Mouse (Mus musculus) retina, adult 2 months (tissue): Measurements from ENCODE around the gene Olfr1424.
"Not testable (repeated sequence)": the region's sequence is repeated elsewhere in the genome, so short reads cannot be mapped to it uniquely, and the experiment has no call there.

Source experiments
- DNase-seq: peaks from one replicate; pipeline ENCODE4 v3.0.0-alpha.2; 2012; ENCODE audit warnings: low read depth, low spot score

The Olfr1424 gene

GRCm38 (mm10) chr19:12062582-12062981, at the start of gene Olfr1424:
Gene Olfr1424 (minus strand): TSS chr19:12062682.
- not testable (repeated sequence) for DNase-seq

GRCm38 (mm10) chr19:12104541-12104940, 42.1 kb upstream of the Olfr1424 start:
- DNase-seq: no peak

- no peak for DNase-seq
Observed at GRCm38 (mm10) chr19:12103234-12103633, 40.8 kb upstream of the Olfr1424 start, which contains the start of gene Olfr1427. Gene Olfr1427 (minus strand): TSS chr19:12103334.

GRCm38 (mm10) chr19:12091913-12092312, 29.4 kb upstream of the Olfr1424 start, which contains the start of gene Olfr1426:
Gene Olfr1426 (minus strand): TSS chr19:12092013.
- DNase-seq: no peak

GRCm38 (mm10) chr19:12077631-12078030, 15.1 kb upstream of the Olfr1424 start, which contains the start of gene Olfr1425:
Gene Olfr1425 (minus strand): TSS chr19:12077731.
- DNase-seq: not testable (repeated sequence)

- DNase-seq: not testable (repeated sequence)
Observed at GRCm38 (mm10) chr19:12069546-12069945, 7.1 kb upstream of the Olfr1424 start.

- not testable (repeated sequence) for DNase-seq
Observed at GRCm38 (mm10) chr19:12067806-12068205, 5.3 kb upstream of the Olfr1424 start.

GRCm38 (mm10) chr19:12043163-12043562, 19.3 kb downstream of the Olfr1424 start:
- no peak for DNase-seq

- DNase-seq: no peak
Observed at GRCm38 (mm10) chr19:12041217-12041616, 21.3 kb downstream of the Olfr1424 start, which contains the start of gene Olfr1423. Gene Olfr1423 (minus strand): TSS chr19:12041317.

- DNase-seq: no peak
Observed at GRCm38 (mm10) chr19:12037727-12038126, 24.8 kb downstream of the Olfr1424 start.

GRCm38 (mm10) chr19:12026606-12027005, 35.9 kb downstream of the Olfr1424 start:
- DNase-seq: no peak

GRCm38 (mm10) chr19:12025333-12025732, 37.1 kb downstream of the Olfr1424 start:
- no peak for DNase-seq

GRCm38 (mm10) chr19:12024149-12024548, 38.3 kb downstream of the Olfr1424 start:
- DNase-seq: no peak

- no peak for DNase-seq
Observed at GRCm38 (mm10) chr19:12016192-12016591, 46.3 kb downstream of the Olfr1424 start.

- no peak for DNase-seq
Observed at GRCm38 (mm10) chr19:12015708-12016107, 46.8 kb downstream of the Olfr1424 start.

GRCm38 (mm10) chr19:12013228-12013627, 49.3 kb downstream of the Olfr1424 start:
- DNase-seq: no peak

- no peak for DNase-seq
Observed at GRCm38 (mm10) chr19:12012615-12013014, 49.9 kb downstream of the Olfr1424 start.

GRCm38 (mm10) chr19:12011560-12012556, 50.6 kb downstream of the Olfr1424 start:
- DNase-seq: peak; percentile 76

GRCm38 (mm10) chr19:12010916-12011559, 51.4 kb downstream of the Olfr1424 start:
- DNase-seq: peak; percentile 69

GRCm38 (mm10) chr19:12010281-12010771, 52.2 kb downstream of the Olfr1424 start:
- no peak for DNase-seq

- DNase-seq: no peak
Observed at GRCm38 (mm10) chr19:12009501-12010280, 52.8 kb downstream of the Olfr1424 start.
